ENCODE assay signal across 17 mouse cellular contexts in genomic region chr14:78878402-78879045, GRCm38 (mm10). TPM values are rescaled to one million over a fixed set of nuclear protein-coding genes. Genes with fewer than 3 reads are reported as not detected.
DNase-seq lines count a peak whose midpoint lies in the region; ATAC-seq lines count a peak whose summit lies in the region.
"Had no signal": no experiment of that assay in that cellular context is flagged by ENCODE, and none has a peak within 500 bp of the region (broad histone marks: within the 10 kb centered on the region; RNA-seq: fewer than 3 reads in every experiment).

No protein-coding gene starts in this region.

- WGBS in forebrain, embryonic 13.5 days, result 67% methylated on average over 13 of the region's 13 CpGs
- 85% methylated on average over 13 of the region's 13 CpGs for WGBS in forebrain, embryonic 10.5 days

- no peaks in the 10 kb centered on the region for H3K36me3 ChIP-seq in forebrain, embryonic 13.5 days (ENCODE audit: poor library complexity, severe bottlenecking)
- no peaks in the 10 kb centered on the region for H3K36me3 ChIP-seq in forebrain, embryonic 10.5 days (replicated peaks)
- no peaks in the 10 kb centered on the region for H3K36me3 ChIP-seq in splenic B cell, adult 2 months (ENCODE audit: control insufficient read depth, insufficient read depth, low read length, poor library complexity, severe bottlenecking)
- H3K36me3 ChIP-seq: heart, embryonic 15.5 days; hindbrain, embryonic 15.5 days; limb, embryonic 15.5 days had no signal

- H3K4me1 ChIP-seq in forebrain, embryonic 13.5 days, result no peaks in the 10 kb centered on the region; the same call in 1 of the 2 replicates
- H3K4me1 ChIP-seq in forebrain, embryonic 10.5 days, result peaks cover 16% of the 10 kb centered on the region
- H3K4me1 ChIP-seq: limb, embryonic 15.5 days had no signal

- H3K27me3 ChIP-seq in forebrain, embryonic 13.5 days, result no peaks in the 10 kb centered on the region
- H3K27me3 ChIP-seq in forebrain, embryonic 10.5 days (ENCODE audit: poor library complexity, severe bottlenecking), result no peaks in the 10 kb centered on the region
- H3K27me3 ChIP-seq in splenic B cell, adult 2 months (ENCODE audit: control insufficient read depth, insufficient read depth, low read length, poor library complexity, severe bottlenecking), result no peaks in the 10 kb centered on the region
- H3K27me3 ChIP-seq: heart, embryonic 15.5 days; hindbrain, embryonic 15.5 days; limb, embryonic 15.5 days had no signal

- no peak overlapping the region for H3K4me3 ChIP-seq in forebrain, embryonic 13.5 days
- H3K4me3 ChIP-seq in forebrain, embryonic 10.5 days, result no peak overlapping the region
- H3K4me3 ChIP-seq: heart, embryonic 15.5 days; hindbrain, embryonic 15.5 days; limb, embryonic 15.5 days had no signal

- H3K27ac ChIP-seq in forebrain, embryonic 13.5 days, result no peak overlapping the region
- no peak overlapping the region for H3K27ac ChIP-seq in forebrain, embryonic 10.5 days
- H3K27ac ChIP-seq: heart, embryonic 15.5 days; hindbrain, embryonic 15.5 days; limb, embryonic 15.5 days had no signal

- ATAC-seq in forebrain, embryonic 13.5 days, result peak; percentile 53

- H3K4me2 ChIP-seq in forebrain, embryonic 13.5 days, result no peak overlapping the region
- H3K4me2 ChIP-seq: heart, embryonic 15.5 days; hindbrain, embryonic 15.5 days; limb, embryonic 15.5 days had no signal

- H3K9ac ChIP-seq in forebrain, embryonic 13.5 days, result no peak overlapping the region
- H3K9ac ChIP-seq: heart, embryonic 15.5 days; hindbrain, embryonic 15.5 days; limb, embryonic 15.5 days had no signal

- DNase-seq in forebrain, embryonic 10.5 days (ENCODE audit: extremely low spot score, low spot score), result no peak
- DNase-seq in layer of hippocampus, adult 11-12 months (ENCODE audit: low spot score), result peak; percentile 18
- DNase-seq in layer of hippocampus, postnatal 25 days (ENCODE audit: extremely low spot score in 1 of 2, low spot score in 1 of 2), result no peak
- DNase-seq in right cerebral cortex, adult 18-20 months, result peak; percentile 21
- DNase-seq in right cerebral cortex, postnatal 36 days (ENCODE audit: low spot score in 2 of 2), result no peak
- DNase-seq in splenic B cell, adult 2 months (ENCODE audit: low read depth, low spot score), result peak; percentile 5
- DNase-seq in cerebellum, adult 18-20 months, result no peak
- DNase-seq: adrenal gland, postnatal 25 days; cerebellum, adult 11 months; kidney, adult 11 months; kidney, postnatal 25 days; lung, postnatal 4 days; right cerebral cortex, postnatal 14 days had no signal

- H3K9me3 ChIP-seq in forebrain, embryonic 13.5 days (replicated peaks), result no peaks in the 10 kb centered on the region
- H3K9me3 ChIP-seq in forebrain, embryonic 10.5 days, result no peaks in the 10 kb centered on the region
- H3K9me3 ChIP-seq: heart, embryonic 15.5 days; hindbrain, embryonic 15.5 days; limb, embryonic 15.5 days had no signal

RNA-seq across cellular contexts. Expression of gene Vwa8, which starts 29.7 kb away (rescaled TPM):
- polyA plus RNA-seq in forebrain, embryonic 13.5 days (2015; fragmentation: Nextera tagmentation; extraction: Ambion mirVana), result 5.2 and 6.5 TPM in 2 replicates
- 7.8 and 7.9 TPM in 2 replicates for polyA plus RNA-seq in forebrain, embryonic 10.5 days (2016; fragmentation: Nextera tagmentation; extraction: Ambion mirVana)
- 10 to 100 TPM; 23.3 to 28.0 TPM for total RNA-seq in layer of hippocampus, postnatal 25 days (2021)

Comparison
In these comparisons a context has a peak if more than half of its experiments do, and no peak if none do; other contexts are left out.
1. DNase-seq: peak in layer of hippocampus, adult 11-12 months (single experiment), right cerebral cortex, adult 18-20 months (single experiment) and splenic B cell, adult 2 months (single experiment); none in forebrain, embryonic 10.5 days (single experiment), layer of hippocampus, postnatal 25 days (0 of 2), right cerebral cortex, postnatal 36 days (0 of 2) and cerebellum, adult 18-20 months (0 of 2).